In the genomic region with DNA sequence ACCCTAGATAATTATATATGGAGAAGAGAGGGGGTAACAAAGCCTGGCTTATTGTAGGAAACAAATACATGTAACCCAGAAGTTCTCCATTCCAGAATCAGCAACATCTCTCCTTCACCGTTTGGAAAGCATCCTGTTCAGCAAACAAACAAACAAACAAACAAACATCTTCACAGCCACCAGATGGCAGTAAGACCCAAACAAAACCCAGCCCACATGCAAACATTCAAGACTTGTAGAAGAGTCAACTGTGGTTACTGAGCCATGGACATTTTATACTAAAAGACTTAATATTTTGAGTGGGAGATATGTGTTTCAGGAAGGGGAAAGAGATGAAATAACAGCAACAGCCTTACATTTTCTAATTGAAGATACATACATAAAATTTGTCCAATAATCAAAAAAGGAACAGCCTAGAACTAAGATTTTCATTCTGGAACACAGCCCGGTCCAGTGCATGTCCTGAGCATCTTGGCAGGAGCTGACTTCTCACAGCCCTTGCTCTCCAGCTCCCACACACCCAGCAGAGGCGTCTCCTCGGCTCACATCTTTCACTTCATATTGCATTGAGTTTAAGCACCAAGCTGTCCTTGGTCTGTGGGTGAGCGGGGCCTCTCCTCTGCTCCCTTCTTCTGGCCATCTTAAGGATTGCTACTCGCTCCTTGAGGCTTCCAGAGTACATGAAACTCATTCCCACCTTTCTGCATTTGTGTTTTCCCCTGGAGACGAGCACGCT, we compare ENCODE assay signal across 10 mouse cellular contexts.
DNase-seq lines count a peak whose midpoint lies in the region; ATAC-seq and TF ChIP-seq lines count a peak whose summit lies in the region.
"Had no signal": no experiment of that assay in that cellular context is flagged by ENCODE, and none has a peak within 500 bp of the region (broad histone marks: within the 10 kb centered on the region; RNA-seq: fewer than 3 reads in every experiment).

No protein-coding gene starts in this region.

- no peak overlapping the region for H3K4me3 ChIP-seq in gastrocnemius, adult 2 months
- H3K4me3 ChIP-seq in left cerebral cortex, adult 2 months, result no peak overlapping the region
- H3K4me3 ChIP-seq in hindbrain, embryonic 16.5 days (ENCODE audit: low read length), result no peak overlapping the region

- H3K36me3 ChIP-seq in hindbrain, embryonic 16.5 days (ENCODE audit: control insufficient read depth, insufficient read depth, low read length), result no peaks in the 10 kb centered on the region

- peak; percentile 50; the same call in 1 of the 2 replicates for ATAC-seq in hindbrain, embryonic 16.5 days

- H3K27me3 ChIP-seq in hindbrain, embryonic 16.5 days (replicated peaks; ENCODE audit: control insufficient read depth, insufficient read depth, low read length), result no peaks in the 10 kb centered on the region

- intact Hi-C loops in gastrocnemius, adult 2 months (cut with DNase I), result loop anchor here (5.0 kb wide), 1 partner anchor 394 kb away; no protein-coding TSS in a partner anchor
- intact Hi-C loops in left cerebral cortex, adult 2 months (cut with DNase I), result loop anchor here (5.0 kb wide), 1 partner anchor 574 kb away; no protein-coding TSS in a partner anchor

- 70% methylated on average over 8 of the region's 8 CpGs for WGBS in hindbrain, embryonic 16.5 days

- H3K4me1 ChIP-seq in hindbrain, embryonic 16.5 days (ENCODE audit: control insufficient read depth, insufficient read depth, low read depth, low read length), result peaks cover 8% of the 10 kb centered on the region

- H3K4me2 ChIP-seq in hindbrain, embryonic 16.5 days (ENCODE audit: low read length), result no peak overlapping the region

- H3K9ac ChIP-seq in hindbrain, embryonic 16.5 days (ENCODE audit: low read depth, low read length), result no peak overlapping the region

- H3K9me3 ChIP-seq in hindbrain, embryonic 16.5 days (ENCODE audit: control insufficient read depth, low read length), result no peaks in the 10 kb centered on the region

- DNase-seq in gastrocnemius, adult 2 months, result no peak
- no peak for DNase-seq in gastrocnemius, adult 8-10 months (ENCODE audit: low spot score in 2 of 2)
- no peak for DNase-seq in left cerebral cortex, adult 2 months (ENCODE audit: extremely low spot score in 1 of 2, low spot score in 2 of 2)
- DNase-seq in left cerebral cortex, adult 8-10 months (ENCODE audit: low spot score in 2 of 2), result no peak
- peak; percentile 37 for DNase-seq in R1 (ENCODE audit: low read depth, low spot score)
- no peak for DNase-seq in adrenal gland, postnatal 14 days
- DNase-seq in natural killer cell, adult 2 months (ENCODE audit: low spot score in 2 of 2), result no peak
- DNase-seq: adrenal gland, adult 8-10 months; lung, postnatal 36 days had no signal

- TF ChIP-seq CTCF in gastrocnemius, adult 2 months (IDR thresholded peaks at IDR 0.05), result peak; percentile 34; the same call in 1 of the 2 replicates
- TF ChIP-seq CTCF in left cerebral cortex, adult 2 months (IDR thresholded peaks at IDR 0.05), result peak; percentile 52

- no peak overlapping the region for H3K27ac ChIP-seq in gastrocnemius, adult 2 months
- no peak overlapping the region for H3K27ac ChIP-seq in left cerebral cortex, adult 2 months
- H3K27ac ChIP-seq in hindbrain, embryonic 16.5 days (ENCODE audit: low read depth, low read length), result no peak overlapping the region
